Mouse (Mus musculus): ENCODE measurements around the gene Mipep. TPM values are rescaled to one million over a fixed set of nuclear protein-coding genes. Genes with fewer than 3 reads are reported as not detected.
A peak's percentile ranks its signal among the peaks of the same experiment; 100 is the strongest.

The Mipep gene
- polyA plus RNA-seq, 1 experiment, result 3.2 TPM

- TF ChIP-seq POLR2A (IDR thresholded peaks at IDR 0.05; ENCODE audit: low read depth, low read length), result no peak
- TF ChIP-seq CTCF (IDR thresholded peaks at IDR 0.05; ENCODE audit: extremely low read depth, insufficient read depth, insufficient read length, insufficient replicate concordance), result no peak
- Histone ChIP-seq H3K27me3 (ENCODE audit: control insufficient read depth, insufficient read depth, low read length) (no peaks in the 10 kb centered on the region), H3K4me1 (ENCODE audit: control insufficient read depth, insufficient read depth, insufficient read length) (peaks cover 53% of the 10 kb centered on the region; the same call in 1 of the 2 replicates), H3K27ac (ENCODE audit: insufficient read depth, low read length) (peak overlapping the region; percentile 14; the same call in 1 of the 2 replicates), H3K36me3 (ENCODE audit: control insufficient read depth, insufficient read depth, low read length) (no peaks in the 10 kb centered on the region), H3K4me3 (ENCODE audit: extremely low read depth, insufficient read depth, insufficient read length) (no peak overlapping the region)
- WGBS, result 6% methylated on average over 8 of the region's 9 CpGs
- no peak for DNase-seq (ENCODE audit: low read depth in 1 of 2, low spot score in 2 of 2)
Measured at GRCm38 (mm10) chr14:60739155-60739554, 45.2 kb upstream of the Mipep start.

- Histone ChIP-seq H3K27ac (ENCODE audit: insufficient read depth, low read length) (peak overlapping the region; percentile 82), H3K4me3 (ENCODE audit: extremely low read depth, insufficient read depth, insufficient read length) (no peak overlapping the region), H3K36me3 (ENCODE audit: control insufficient read depth, insufficient read depth, low read length) (no peaks in the 10 kb centered on the region), H3K4me1 (ENCODE audit: control insufficient read depth, insufficient read depth, insufficient read length) (peaks cover 54% of the 10 kb centered on the region; the same call in 1 of the 2 replicates), H3K27me3 (ENCODE audit: control insufficient read depth, insufficient read depth, low read length) (no peaks in the 10 kb centered on the region)
- WGBS, result 52% methylated on average over 12 of the region's 12 CpGs
- no peak for DNase-seq (ENCODE audit: low read depth in 1 of 2, low spot score in 2 of 2)
- TF ChIP-seq POLR2A (IDR thresholded peaks at IDR 0.05; ENCODE audit: low read depth, low read length), result no peak
- TF ChIP-seq CTCF (IDR thresholded peaks at IDR 0.05; ENCODE audit: extremely low read depth, insufficient read depth, insufficient read length, insufficient replicate concordance), result no peak
Measured at GRCm38 (mm10) chr14:60739616-60740015, 44.8 kb upstream of the Mipep start.

- 55% methylated on average over 5 of the region's 5 CpGs for WGBS
- H3K36me3 ChIP-seq (ENCODE audit: control insufficient read depth, insufficient read depth, low read length), result 0 out of 2 replicates have a peak, but pooled peaks cover under 1% of the 10 kb centered on the region
- peaks cover 49% of the 10 kb centered on the region; the same call in 1 of the 2 replicates for H3K4me1 ChIP-seq (ENCODE audit: control insufficient read depth, insufficient read depth, insufficient read length)
- TF ChIP-seq POLR2A (IDR thresholded peaks at IDR 0.05; ENCODE audit: low read depth, low read length) (no peak), CTCF (IDR thresholded peaks at IDR 0.05; ENCODE audit: extremely low read depth, insufficient read depth, insufficient read length, insufficient replicate concordance) (no peak)
- H3K4me3 ChIP-seq (ENCODE audit: extremely low read depth, insufficient read depth, insufficient read length), result no peak overlapping the region
- H3K27ac ChIP-seq (ENCODE audit: insufficient read depth, low read length), result peak overlapping the region; percentile 62
- no peaks in the 10 kb centered on the region for H3K27me3 ChIP-seq (ENCODE audit: control insufficient read depth, insufficient read depth, low read length)
- DNase-seq (ENCODE audit: low read depth in 1 of 2, low spot score in 2 of 2), result no peak
Measured at GRCm38 (mm10) chr14:60740507-60740906, 43.9 kb upstream of the Mipep start.

GRCm38 (mm10) chr14:60741033-60741432 lies 43.3 kb upstream of the Mipep start:
- Histone ChIP-seq H3K27me3 (ENCODE audit: control insufficient read depth, insufficient read depth, low read length) (no peaks in the 10 kb centered on the region), H3K4me3 (ENCODE audit: extremely low read depth, insufficient read depth, insufficient read length) (no peak overlapping the region), H3K27ac (ENCODE audit: insufficient read depth, low read length) (peak overlapping the region; percentile 62), H3K4me1 (ENCODE audit: control insufficient read depth, insufficient read depth, insufficient read length) (peaks cover 46% of the 10 kb centered on the region; the same call in 1 of the 2 replicates), H3K36me3 (ENCODE audit: control insufficient read depth, insufficient read depth, low read length) (0 out of 2 replicates have a peak, but pooled peaks cover 2% of the 10 kb centered on the region)
- TF ChIP-seq CTCF (IDR thresholded peaks at IDR 0.05; ENCODE audit: extremely low read depth, insufficient read depth, insufficient read length, insufficient replicate concordance), result no peak
- no peak for TF ChIP-seq POLR2A (IDR thresholded peaks at IDR 0.05; ENCODE audit: low read depth, low read length)
- DNase-seq (ENCODE audit: low read depth in 1 of 2, low spot score in 2 of 2), result no peak
- 73% methylated on average over 8 of the region's 8 CpGs for WGBS

- Histone ChIP-seq H3K4me3 (ENCODE audit: extremely low read depth, insufficient read depth, insufficient read length) (no peak overlapping the region), H3K36me3 (ENCODE audit: control insufficient read depth, insufficient read depth, low read length) (peaks cover 3% of the 10 kb centered on the region; the same call in 1 of the 2 replicates), H3K27ac (ENCODE audit: insufficient read depth, low read length) (peak overlapping the region; percentile 62), H3K4me1 (ENCODE audit: control insufficient read depth, insufficient read depth, insufficient read length) (peaks cover 41% of the 10 kb centered on the region; the same call in 1 of the 2 replicates), H3K27me3 (ENCODE audit: control insufficient read depth, insufficient read depth, low read length) (no peaks in the 10 kb centered on the region)
- DNase-seq (ENCODE audit: low read depth in 1 of 2, low spot score in 2 of 2), result no peak
- TF ChIP-seq POLR2A (IDR thresholded peaks at IDR 0.05; ENCODE audit: low read depth, low read length), result no peak
- WGBS, result 52% methylated on average over 6 of the region's 6 CpGs
Measured at GRCm38 (mm10) chr14:60741490-60741981, 42.8 kb upstream of the Mipep start.

- H3K27me3 ChIP-seq (ENCODE audit: control insufficient read depth, insufficient read depth, low read length), result no peaks in the 10 kb centered on the region
- peaks cover 32% of the 10 kb centered on the region; the same call in 1 of the 2 replicates for H3K4me1 ChIP-seq (ENCODE audit: control insufficient read depth, insufficient read depth, insufficient read length)
- peaks cover 17% of the 10 kb centered on the region for H3K36me3 ChIP-seq (ENCODE audit: control insufficient read depth, insufficient read depth, low read length)
- WGBS, result 84% methylated on average over 9 of the region's 9 CpGs
- no peak overlapping the region for H3K27ac ChIP-seq (ENCODE audit: insufficient read depth, low read length)
- TF ChIP-seq POLR2A (IDR thresholded peaks at IDR 0.05; ENCODE audit: low read depth, low read length) (no peak), CTCF (IDR thresholded peaks at IDR 0.05; ENCODE audit: extremely low read depth, insufficient read depth, insufficient read length, insufficient replicate concordance) (no peak)
- DNase-seq (ENCODE audit: low read depth in 1 of 2, low spot score in 2 of 2), result no peak
- H3K4me3 ChIP-seq (ENCODE audit: extremely low read depth, insufficient read depth, insufficient read length), result no peak overlapping the region
Measured at GRCm38 (mm10) chr14:60743681-60744080, 40.7 kb upstream of the Mipep start.

GRCm38 (mm10) chr14:60745201-60745600 lies 39.2 kb upstream of the Mipep start:
- no peak for DNase-seq (ENCODE audit: low read depth in 1 of 2, low spot score in 2 of 2)
- Histone ChIP-seq H3K27me3 (ENCODE audit: control insufficient read depth, insufficient read depth, low read length) (no peaks in the 10 kb centered on the region), H3K27ac (ENCODE audit: insufficient read depth, low read length) (no peak overlapping the region), H3K36me3 (ENCODE audit: control insufficient read depth, insufficient read depth, low read length) (peaks cover 26% of the 10 kb centered on the region), H3K4me3 (ENCODE audit: extremely low read depth, insufficient read depth, insufficient read length) (no peak overlapping the region), H3K4me1 (ENCODE audit: control insufficient read depth, insufficient read depth, insufficient read length) (peaks cover 26% of the 10 kb centered on the region; the same call in 1 of the 2 replicates)
- TF ChIP-seq POLR2A (IDR thresholded peaks at IDR 0.05; ENCODE audit: low read depth, low read length), result no peak
- TF ChIP-seq CTCF (IDR thresholded peaks at IDR 0.05; ENCODE audit: extremely low read depth, insufficient read depth, insufficient read length, insufficient replicate concordance), result no peak
- WGBS, result 74% methylated on average over 6 of the region's 6 CpGs
